Mouse (Mus musculus) layer of hippocampus, adult 9-11 months (tissue): ENCODE measurements around the gene Umad1.

ENCODE experiments used
- DNase-seq: peaks from one replicate; pipeline ENCODE4 v3.0.0; 2022

Umad1 gene

DNA sequence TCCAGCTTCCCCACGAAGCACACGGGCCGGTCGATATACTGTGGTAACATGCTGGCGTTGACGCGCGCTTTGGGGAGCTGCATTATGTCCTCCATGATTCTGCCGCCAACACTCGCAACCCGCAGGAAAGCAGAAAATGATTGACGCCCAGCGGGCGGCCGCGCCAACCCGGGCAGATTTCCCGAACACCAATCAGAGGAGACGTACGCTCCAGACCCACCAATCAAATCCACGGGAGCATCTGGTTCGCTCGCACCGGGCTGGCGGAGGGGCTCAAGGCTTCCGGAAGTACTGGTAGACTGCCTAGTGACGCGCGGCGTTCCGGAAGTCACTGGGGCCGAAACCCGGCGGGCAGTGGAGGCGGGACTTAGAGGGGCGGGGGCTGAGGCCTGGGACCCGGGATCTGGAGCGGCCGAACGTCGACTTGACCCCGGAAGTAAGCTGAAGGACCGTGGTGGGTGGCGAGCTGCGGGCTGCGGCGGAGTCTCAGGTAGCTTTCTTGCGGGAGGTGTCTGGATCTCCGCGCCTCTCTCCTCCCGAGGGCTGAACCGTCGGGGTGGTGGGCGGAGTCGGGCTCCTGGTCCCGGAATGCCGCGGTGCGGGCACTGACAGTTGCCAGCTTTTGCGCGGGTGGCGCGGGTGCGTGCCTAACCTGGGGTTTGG lies at the start of gene Umad1, which contains the start of the genes Rpa3 and Gm45062:
TSS of gene Umad1 (plus strand) at position 285 of the 663 bp plus-strand sequence.
TSS of gene Rpa3 (minus strand) at position 170 of the 663 bp plus-strand sequence.
TSS of gene Gm45062 (plus strand) at position 447 of the 663 bp plus-strand sequence.
- DNase-seq: peak; percentile 99

- DNase-seq: no peak
These were observed 49.3 kb upstream of the Umad1 start for GRCm38 (mm10) chr6:8209866-8210186.

DNA sequence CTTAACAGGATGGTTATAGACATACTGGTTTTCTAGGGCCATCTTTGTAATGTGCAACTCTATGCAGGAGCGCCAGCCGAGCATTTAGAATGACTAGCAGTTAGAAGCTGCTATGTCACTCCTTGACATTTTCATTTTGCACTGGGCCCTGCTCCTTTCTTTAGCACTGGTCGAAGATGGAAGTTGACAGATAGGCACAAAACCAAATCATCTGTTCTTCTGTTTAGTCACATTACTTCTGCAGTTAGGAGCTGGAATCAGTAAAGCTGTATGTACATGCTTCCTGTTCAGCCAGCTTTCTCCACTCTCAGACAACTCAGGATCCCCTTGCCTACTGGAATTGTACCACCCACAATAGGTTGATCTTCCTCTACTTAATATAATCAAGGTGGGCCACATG lies 48.4 kb upstream of the Umad1 start:
- no peak for DNase-seq

DNA sequence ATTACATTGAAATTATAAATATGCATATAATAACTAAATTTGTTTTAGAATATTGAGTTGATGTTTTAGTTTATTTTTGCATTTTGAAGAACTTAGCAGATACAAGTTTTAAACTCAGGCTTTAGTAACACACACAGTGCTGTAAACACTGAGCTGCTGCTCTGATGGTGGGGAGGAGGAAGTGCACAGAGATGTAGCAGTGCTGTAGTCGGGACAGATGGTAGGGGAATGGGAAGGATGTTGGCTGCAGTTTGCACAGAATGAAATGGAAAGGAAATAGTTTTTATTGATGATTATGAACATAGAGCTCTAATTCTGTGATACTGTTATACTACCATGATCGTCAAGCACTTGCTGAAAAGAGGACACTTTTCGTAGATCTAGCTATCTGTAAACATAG lies 32.1 kb upstream of the Umad1 start:
- DNase-seq: peak; percentile 54

DNA sequence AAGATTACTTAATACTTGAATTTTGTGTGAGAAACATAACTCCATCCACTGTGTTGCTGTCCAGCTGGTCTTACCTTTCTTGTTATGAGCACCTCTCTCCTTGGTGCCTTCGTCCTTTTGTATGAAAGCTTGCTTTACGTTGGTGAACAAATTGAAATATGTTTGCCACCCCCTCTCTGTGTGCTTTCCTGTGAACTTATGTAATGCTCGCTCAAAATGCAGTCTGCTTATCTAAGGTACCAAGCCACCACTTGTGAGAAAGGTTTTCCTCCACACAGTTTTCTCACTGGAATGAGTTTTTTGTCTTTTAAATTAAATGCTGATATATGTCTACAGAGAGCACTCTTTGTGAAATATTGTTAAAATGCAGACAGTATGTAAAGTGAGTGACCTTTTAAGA lies 30.5 kb upstream of the Umad1 start:
- DNase-seq: no peak

DNA sequence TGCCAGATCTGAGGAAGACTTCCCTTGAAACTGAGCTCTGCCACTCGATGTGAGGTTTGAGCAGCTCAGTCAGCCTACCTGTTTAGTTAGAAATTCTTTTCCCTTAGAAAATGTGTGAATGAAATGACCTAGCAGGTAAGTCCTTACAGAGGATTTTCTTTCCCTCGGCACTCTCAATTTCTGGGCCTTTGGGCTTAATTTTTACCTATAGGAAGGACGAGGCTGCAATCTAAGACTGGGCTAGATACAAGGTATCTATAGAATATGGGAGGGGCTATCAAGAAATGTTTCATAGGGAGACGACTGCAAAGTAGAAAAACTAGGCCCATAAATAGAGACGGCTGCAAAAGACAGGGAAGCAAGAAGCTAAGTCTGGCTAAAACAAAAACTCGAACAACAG lies 772 bp upstream of the Umad1 start:
- no peak for DNase-seq

DNA sequence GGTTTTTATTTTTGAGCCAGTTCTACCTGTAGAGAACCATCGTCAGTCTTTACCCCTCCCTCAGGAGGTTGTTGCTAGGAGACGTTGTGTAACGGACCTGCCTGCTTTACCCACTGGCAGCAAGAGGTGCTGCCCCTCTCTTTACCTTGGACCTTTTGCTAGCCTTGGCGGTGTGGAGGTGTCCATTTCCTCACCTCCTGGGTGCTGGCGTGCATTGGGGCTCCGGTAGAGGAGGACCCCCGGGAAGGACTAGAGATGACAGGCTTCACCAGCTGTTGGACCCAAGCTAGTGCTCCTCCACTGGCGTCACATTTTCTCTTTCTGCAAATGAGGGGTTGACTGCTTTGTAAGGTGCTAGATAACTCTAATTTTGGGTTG lies 568 bp downstream of the Umad1 start:
- DNase-seq: no peak

DNA sequence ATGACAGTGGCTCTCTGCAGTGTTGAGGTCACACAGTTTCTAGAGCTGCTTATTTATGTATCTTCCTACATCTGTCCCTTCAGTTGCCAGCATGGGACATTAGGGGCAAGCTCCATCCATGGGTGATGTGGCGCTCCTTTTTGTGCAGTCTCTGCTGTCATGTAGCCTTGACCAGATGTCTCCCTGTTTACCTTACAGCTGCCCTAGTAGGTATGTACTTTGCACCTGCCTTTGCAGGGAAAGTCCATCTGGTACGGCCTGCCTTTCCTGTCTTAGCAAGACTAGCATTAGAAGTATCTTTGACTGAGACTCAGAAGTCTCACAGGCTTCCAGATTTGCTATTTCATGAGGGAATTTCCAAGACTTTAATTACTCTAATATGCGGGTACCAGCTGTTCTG lies 12.0 kb downstream of the Umad1 start:
- DNase-seq: no peak

- DNase-seq: no peak
These were observed 15.4 kb downstream of the Umad1 start for GRCm38 (mm10) chr6:8274387-8275054.

DNA sequence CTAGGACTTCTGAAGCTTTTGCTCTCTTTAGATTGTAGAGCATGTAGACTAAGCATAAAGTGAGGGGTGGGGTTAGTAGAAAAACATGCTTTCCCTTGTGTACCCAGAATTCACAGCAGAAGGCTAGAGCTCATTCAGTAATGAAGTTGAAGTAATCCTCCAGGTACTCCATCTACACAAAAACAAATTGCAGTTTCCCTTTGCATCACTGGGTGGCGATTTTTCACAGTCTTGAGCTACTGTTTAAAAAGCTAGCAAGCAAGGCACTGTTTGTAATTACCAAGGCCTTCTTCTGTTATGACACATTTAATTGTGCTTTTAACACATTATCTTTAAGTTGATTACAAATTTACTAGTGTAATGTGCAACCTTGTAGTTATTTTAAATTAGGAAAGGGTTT lies 16.0 kb downstream of the Umad1 start:
- peak; percentile 72 for DNase-seq

DNA sequence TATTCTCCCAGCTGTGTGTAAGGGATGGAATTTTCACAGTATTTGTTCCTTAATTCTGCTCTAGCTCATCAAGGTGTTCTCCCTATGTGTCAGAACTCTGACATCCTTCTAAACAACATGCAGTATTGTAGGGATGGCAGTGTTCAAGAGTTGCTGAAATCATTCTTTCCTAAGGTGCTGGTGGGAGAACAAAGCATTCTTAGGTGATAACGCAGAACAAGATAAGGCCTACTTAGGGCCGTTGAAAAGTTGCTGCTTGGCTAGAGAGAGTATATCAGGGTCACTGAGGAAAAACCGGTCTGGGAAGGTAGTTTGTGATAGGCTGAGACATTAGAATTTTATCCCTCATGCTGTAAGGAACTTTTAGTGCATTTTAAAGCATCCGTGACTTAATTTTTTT lies 17.3 kb downstream of the Umad1 start:
- DNase-seq: no peak

DNA sequence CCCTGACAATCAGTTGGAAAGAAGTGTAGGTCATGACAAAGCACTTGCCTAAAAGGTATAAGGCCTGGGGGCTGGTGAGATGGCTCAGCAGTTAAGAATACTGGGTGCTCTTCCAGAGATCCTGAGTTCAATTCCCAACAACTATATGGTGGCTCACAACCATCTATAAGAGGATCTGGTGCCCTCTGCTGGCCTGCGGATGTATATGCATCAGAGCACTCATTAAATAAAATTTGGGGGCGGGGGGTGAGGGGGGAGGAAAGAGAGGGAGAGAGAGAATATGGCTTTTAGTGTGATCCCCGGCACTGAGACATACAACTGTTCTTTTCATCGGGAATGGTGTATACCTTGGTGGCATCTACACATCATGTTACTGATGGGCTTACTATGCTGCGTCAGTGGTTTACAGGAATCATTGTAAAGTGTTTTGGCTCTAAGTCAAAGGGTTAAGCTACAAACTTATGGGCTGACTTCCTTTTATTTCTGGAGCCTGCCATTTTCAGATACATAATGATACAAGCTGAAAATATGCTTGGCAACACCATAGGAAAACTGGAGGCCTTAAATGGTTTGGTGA lies 19.4 kb downstream of the Umad1 start:
- no peak for DNase-seq

DNA sequence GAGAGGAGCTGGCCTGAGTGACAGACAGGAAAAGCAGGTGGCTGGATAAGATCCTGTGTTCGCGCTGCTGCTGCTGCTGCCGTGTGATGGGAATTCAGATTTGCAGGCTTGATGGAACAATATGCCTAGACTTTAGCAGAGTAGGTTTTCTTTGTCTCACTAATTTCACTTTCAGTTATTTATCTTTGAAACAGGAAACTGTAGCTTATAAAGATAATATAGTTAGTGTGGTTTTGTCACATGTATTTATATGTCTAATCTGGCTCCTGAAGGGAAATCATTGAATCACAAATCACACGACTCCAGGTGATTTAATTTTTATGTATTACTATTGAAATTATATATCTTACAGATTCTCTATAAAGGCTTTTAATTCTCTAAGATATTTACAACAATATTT lies 24.2 kb downstream of the Umad1 start:
- no peak for DNase-seq

GRCm38 (mm10) chr6:8285401-8285960 lies 26.4 kb downstream of the Umad1 start:
- no peak for DNase-seq

DNA sequence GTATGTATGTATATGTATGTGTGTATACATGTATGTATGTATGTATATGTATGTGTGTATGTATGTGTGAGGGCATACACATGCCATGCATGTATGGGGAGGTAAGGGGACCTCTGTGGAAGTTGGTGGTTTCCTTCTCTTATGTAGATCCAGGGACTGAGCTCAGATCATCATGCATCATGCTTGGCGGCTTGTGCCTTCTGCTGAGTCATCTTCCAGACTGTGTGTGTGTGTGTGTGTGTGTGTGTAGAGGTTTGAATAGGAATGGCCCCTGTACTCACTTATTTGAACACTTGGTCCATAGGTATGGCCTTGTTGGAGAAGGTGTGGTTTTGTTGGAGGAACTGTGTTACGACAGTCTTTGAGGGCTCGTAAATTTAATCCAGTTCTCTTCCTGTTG lies 27.1 kb downstream of the Umad1 start:
- DNase-seq: no peak

DNA sequence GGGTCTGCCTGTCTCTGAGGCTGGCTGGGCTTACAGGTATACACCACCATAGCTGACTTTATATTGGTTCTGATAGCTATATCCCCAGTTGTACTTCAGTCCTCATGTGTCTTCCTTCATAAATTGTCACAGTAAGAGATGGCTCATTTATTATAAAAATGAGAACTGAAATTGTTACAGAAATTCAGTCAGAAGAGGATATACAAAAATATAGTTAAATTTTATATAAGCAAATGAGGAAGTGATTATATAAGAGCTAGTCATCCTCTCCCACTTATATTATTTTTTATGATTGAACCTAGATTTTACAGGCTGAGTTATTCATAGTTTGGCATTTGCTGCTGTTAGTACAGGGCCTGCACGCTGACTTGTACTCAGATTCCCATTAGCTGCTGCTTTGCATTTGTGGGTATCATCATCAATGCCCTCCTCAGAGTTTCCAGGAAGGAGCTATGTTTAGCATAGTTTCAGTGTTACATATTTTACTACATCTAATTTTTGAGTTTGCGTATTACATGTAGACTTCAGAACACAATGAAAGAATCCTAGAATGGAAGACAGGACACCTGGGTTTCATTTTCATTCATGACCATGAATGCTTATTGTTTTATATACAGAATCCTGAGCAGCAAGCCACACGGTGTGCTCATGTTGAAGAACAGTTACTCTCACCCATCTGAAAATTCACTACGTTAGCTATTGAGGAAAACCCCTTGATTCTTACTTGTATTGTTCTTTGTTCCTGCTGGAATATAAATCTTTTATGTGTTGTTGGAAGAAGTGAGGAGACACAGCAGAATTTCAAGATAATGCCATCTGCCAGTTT lies 29.9 kb downstream of the Umad1 start:
- DNase-seq: no peak

DNA sequence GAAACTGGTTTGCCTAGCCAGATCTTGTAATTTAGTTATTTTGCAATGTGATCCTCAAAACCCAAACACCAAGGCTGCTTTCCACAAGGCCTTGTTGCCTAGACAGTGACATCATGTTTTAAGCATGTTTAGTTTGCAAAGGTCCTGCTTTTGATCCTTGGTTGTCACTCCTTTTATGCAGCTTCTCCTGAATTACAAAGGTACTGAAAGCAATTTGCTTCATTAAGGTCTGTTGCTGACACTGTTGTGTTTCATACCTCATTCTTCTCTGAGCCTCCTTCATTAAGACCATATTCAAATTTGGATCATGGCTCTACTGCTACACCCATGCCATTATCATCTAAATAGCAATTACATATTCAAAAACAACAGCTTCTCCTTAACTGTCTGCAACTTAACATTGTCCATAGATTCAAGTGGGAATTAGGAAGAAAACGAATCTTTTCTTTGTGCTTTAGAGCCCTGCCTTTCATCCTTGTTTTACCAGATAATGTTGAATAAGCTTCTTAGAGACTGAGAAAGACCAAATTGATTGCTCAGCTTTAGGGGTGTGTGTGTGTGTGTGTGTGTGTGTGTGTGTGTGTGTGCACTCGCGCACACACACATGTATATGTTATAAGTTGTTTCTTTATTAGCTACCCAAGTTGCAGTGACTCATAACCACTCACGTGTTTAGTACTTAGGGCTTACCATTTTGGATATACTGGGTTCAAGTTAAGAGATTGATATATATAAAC lies 35.1 kb downstream of the Umad1 start:
- no peak for DNase-seq

DNA sequence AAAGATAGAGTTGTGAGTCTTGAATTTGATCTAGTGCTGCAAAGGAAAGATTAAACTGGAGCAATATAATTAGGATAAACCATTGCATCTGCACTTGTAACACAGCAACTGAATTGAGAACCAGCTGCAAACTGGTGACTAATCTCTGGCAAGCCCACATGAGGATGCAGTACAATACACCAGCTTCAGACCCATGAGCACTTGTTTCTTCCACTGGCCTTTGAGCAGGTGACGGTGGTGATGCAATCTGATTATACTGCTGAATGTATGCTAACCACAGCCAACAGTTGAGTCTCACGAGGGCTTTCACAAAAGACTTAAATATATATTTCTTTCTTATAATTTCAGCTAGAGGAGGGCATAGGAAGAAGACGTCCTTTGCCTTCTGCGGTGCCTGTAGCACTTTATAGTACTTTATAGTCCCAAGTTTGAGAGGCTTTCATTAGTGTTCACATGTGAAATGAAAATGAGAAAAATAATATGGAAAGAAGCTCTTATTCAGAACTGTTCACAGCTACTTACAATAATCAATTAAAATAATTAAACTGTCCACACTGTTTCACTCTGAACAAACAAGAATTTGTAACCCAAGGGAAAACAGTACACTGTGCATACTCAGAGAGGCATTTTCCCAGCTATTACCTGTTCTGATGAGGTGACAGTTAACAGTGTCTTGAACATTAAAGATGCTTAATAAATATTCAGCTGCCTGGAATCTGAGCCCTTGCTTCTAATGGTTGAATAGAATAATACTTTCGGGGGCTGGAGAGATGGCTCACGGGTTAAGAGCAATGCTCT lies 40.2 kb downstream of the Umad1 start:
- DNase-seq: peak; percentile 59

DNA sequence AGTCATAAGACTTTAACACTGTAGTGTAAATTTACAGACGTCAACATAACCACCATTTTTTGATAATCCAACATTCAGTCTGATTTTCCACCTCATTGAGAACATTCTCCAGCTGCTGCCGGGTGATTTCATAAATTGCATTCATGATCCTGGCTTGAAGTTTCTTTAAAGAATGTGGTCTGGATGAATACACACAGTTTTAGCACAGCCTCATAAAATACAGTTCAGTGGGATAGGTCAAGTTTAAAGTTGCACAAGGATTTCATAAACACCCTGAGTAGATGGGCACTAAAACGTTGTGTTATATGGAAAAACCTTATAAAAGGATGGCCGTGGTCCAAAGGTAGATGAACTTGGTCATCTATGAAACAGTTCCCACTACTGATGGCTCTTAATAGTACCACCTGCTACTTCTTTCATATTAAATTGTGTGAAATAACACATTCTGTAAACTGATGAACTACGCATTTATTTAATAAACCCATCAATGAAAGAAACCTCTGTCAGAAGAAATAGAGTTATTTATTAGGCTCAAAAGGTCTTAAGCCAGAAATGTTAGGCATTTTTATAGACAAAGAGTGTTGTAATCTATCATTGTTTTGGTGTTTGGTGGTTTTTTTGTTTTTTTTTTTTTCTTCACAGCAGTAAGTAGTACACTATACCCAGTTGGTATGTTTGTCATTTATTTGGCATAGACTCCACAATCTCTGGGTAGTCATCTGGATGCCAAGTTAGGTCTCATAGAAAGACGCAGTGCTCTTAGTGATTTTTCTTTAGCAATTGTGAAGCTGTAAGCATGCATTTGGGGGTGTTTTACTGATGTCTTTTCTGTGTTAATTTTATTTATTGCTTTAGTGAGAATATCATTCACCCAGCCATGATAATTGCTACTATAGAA lies 49.0 kb downstream of the Umad1 start:
- no peak for DNase-seq

DNA sequence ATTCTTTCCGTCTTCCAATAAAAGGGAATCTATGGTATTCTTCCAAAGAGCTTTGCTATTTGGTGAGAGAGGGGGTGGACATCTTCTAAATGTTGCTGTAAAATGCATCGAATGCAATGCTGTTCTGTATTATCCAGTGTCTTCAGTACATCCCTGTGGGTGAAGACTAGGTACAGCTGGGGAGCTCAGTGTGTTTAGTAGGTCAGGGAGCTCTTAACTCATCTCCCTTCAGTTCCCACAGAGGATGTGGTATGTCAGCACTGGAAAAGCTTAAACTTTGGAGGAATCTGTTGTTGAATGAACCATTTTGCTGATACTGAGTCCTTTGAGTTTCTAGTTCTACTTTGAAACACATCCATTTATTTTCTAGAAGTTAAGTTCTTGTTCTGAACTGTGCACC lies 53.5 kb downstream of the Umad1 start:
- DNase-seq: no peak

- no peak for DNase-seq
These were observed 57.1 kb downstream of the Umad1 start for GRCm38 (mm10) chr6:8316201-8316600.
